Mouse (Mus musculus): ENCODE data around the gene Phtf2.
"Not testable (repeated sequence)": the region's sequence is repeated elsewhere in the genome, so short reads cannot be mapped to it uniquely, and the experiment has no call there.

Phtf2 gene

DNA sequence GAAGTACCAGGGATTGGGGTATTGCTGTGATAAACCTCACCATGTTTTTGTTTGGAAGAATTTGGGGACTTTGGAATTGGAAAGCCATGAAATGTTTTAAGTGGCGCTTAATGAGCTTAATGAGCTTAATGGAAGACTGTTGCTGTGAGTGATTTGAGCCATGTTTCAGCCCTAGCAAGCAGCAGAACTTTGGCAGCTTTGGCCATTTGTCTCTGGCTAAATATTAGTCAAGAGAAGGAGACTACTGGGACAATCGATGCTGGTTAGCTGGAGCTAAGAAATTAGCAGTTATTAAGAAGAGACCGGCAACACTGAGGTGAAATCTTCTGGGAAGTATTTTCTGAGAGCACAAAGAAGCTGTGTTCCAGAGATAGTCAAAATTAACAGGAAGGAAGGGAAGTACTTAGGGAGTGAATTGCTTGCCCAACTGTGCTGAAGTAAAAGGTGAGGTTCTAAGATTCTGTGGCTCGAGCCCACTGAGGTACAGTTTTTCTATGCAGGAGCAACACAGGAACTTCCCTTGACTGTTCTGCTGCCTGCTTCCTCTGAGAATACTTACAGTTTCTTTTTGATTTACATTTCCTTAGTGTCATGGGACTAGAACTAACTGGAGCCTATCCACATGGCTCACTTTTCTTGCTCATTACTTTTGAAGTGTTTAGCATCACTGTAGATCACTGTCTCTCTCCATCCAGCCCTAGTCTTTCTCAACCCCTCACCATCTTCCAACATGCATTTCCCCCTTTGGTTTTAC lies 17.5 kb downstream of the Phtf2 start:
- in situ Hi-C loops (cut with MboI) = no loop called here

DNA sequence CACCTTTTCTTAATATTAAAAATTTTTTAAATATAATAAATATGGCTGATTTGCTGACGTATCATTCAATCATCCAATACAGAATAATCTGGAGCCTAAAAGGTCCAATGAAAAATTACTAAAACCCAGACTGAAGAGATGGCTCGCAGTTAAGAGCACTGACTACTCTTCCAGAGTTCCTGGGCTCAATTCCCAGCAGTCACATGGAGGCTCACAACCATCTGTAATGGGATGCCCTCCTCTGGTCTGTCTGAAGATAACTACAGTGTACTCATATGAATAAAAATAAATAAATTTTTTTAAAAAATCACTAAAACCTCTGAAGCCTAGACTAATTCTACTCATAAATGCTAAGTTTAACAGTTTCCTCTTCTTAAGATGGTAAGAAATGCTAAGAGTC lies 20.0 kb downstream of the Phtf2 start:
- in situ Hi-C loops (cut with MboI) = no loop called here

DNA sequence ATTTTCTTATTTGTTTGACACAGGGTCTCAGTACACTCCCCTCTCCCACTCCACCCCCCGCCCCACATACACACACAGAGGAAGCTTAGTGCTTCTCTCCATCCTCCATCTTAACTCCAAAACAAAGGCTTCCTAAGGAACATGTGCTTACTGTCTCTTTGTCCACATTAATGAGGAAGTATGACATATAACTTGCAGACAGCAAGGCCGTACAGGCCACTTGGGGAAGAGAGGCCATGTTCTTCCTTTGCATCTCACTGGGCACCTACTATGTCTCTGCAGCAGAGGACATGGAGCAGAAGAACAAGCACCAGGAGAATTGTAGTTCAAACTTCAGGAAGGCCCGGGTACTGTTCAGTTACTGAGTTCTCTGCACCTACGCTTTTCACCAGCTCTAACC lies 21.4 kb downstream of the Phtf2 start:
- in situ Hi-C loops (cut with MboI) = no loop called here

DNA sequence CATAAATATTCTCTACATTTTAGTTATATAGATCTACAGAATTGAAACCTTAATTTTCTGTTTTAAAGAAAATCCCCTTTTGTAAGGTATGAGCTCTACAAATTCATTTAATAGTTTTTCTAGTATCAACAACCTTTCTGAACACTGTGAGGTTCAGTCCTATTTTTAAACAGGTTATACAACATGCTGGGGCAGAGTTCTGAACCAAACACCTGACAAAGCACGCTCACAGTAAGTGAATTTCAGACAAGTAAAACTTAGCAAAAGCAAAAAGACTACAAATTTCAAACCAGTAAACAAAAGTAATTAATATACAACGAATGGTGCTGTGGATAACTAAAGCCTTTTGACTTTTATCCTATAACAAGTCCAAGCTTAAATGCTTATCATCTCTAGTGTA lies 23.5 kb downstream of the Phtf2 start:
- in situ Hi-C loops (cut with MboI) = no loop called here

DNA sequence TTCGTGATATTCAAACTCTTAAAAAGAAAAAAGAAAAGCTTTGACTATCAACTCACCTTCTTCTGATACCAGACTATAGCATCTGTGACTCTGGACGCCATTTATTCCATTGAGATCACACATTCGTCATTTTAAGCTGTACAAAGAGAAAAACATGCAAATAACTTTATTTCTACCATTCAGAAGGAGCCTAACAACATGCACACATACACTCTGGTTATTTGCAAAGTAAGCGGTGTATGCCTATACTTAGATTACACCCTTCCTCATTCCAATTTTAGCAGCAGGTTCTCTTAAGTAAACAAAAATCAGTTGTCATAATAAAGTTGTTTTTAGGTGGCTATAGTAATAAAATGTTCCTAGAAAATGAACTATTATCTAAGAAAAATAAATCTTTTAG lies 26.9 kb downstream of the Phtf2 start:
- in situ Hi-C loops (cut with MboI) = no loop called here

DNA sequence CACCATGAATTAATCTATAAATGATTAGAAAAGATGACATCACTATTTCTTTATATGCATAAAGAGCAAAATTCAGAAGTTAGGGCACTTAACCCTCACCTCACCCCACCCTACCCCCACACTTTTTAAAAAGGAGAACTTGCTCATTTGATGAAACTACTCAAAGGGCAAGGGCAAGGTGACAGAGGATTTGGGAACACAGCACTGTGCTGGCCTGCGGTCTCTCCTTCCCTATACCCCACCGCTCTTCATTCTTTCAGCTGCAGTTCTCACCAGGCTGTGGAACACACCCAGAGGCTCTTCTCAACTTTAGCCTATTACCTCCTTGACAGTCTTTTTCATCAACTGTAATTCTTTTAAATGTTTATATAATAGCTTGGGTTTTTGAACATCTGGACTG lies 34.9 kb downstream of the Phtf2 start:
- in situ Hi-C loops (cut with MboI) = no loop called here

DNA sequence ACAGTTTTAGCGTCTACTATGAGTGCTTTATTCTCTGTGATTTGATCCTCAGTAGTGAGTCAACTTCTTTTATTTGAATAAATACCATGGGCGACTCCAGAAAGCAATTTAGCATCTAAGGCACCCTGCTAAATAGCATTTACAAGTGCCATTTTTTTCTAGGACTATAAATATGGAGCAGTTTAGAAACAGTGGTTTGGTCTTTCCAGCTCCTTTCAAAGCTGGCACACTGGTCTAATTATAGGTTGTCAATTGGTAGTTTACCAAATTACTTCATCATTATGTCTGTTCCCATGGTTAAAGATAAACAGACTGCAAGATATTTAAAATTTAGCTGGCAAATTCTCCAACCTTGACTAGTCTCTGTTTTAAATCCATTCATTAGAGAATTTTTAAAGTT lies 38.1 kb downstream of the Phtf2 start:
- in situ Hi-C loops (cut with MboI) = no loop called here

DNA sequence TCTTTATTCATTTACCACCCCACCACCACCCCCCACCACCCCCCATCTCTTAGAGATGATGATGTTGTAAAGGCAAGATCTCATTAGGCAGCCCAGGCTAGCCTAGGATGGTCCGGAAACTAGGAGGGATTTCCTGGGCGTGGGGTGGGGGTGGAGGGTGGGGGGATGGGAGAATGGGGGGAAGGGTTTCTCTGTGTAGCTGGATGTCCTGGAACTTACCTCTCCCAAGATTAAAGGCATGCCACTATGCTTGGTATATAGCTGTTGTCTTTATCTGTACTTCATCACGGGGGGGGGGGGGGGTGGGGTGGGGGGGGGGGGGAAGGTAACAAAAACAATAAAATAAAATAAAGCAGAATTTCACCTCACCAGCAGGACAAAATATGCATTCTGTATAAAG lies 38.5 kb downstream of the Phtf2 start:
- in situ Hi-C loops (cut with MboI) = no loop called here

DNA sequence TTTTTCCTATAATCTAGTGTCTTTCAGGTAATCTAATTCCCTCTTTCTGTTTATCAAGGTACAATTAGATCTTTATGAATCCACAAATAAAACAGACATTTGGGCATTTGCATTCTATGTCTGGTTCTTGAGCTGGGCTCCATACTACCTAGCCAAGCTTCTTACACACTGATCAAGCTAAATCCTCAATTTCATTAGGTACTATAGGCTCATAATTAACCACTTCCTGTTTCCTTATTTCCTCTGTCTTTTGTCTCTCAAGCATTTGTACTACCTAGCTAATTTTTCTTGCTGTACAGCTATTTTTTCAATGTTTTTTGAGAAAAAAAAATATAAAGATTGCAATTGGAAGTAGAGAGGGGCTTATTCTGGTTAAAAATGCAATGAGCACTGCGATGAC lies 44.8 kb downstream of the Phtf2 start:
- in situ Hi-C loops (cut with MboI) = no loop called here

DNA sequence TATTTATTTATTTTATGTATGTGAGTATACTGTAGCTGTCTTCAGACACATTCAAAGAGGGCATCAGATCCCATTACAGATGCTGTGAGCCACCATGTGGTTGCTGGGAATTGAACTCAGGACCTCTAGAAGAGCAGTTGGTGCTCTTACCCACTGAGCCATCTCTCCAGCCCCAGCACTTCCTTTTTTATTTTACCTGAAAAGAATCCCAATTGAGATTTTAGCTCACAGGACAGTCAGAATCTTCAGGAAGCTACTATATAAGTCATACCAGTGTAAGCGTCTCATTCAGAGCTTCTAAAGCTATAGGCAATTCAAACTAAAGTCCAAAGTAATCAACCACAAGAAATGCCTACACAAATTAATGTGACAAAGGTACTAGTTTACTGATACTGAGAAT lies 47.5 kb downstream of the Phtf2 start:
- in situ Hi-C loops (cut with MboI) = no loop called here

DNA sequence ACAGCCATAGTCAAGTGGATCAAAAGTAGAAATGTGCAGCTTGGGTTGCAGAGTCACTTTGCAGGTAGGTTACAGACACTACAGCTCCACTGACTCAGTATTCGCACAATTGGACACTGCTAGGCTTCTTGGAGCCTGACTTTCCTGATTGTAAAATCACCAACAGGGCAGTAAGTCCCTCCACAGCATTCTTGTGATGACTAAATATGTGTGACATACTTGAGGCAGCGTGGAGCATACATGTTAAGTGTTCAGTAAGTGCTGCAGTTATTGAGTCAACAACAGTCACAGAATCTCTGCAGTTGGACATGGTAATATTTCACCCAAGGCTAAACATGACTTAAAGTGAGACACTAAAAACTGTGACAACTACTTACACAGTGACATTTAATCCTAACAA lies 50.5 kb downstream of the Phtf2 start:
- in situ Hi-C loops (cut with MboI) = no loop called here

DNA sequence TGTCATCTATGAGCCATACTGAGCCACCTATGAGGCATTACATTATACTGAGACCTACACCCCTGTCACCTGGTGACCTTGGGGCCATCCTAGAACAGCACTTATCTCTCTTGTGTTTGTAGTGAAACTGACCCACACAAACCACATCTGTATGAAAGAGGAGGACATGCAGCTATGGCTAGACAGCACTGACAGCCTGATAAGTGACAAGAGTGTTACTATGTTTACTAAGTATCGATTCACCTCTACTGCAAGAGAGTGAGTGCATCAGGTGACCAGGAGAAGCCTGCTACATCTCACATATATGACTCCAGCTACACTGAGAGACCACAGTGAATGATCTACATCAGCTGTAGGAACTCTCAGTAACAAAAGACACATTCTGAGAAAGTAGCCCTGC lies 51.2 kb downstream of the Phtf2 start:
- in situ Hi-C loops (cut with MboI) = no loop called here

DNA sequence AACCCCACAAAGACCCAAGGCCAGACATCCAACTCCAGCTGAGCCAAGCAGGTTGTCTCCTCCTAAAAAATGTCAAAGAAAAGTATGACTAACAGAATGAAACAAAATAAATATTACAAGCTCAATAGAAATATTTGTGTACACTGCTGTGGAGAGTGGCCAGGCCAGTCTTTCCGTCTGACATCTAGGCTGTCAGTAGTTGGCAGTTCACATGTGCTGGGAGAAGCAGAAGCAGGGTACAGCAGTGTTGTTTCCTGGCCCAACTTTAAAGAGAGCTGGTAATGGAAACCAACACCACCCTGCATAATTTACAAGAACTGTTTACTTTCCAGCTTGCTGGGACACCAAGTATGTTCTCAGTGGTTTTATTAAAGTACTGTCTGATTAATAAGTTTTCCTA lies 60.3 kb downstream of the Phtf2 start:
- in situ Hi-C loops (cut with MboI) = no loop called here

DNA sequence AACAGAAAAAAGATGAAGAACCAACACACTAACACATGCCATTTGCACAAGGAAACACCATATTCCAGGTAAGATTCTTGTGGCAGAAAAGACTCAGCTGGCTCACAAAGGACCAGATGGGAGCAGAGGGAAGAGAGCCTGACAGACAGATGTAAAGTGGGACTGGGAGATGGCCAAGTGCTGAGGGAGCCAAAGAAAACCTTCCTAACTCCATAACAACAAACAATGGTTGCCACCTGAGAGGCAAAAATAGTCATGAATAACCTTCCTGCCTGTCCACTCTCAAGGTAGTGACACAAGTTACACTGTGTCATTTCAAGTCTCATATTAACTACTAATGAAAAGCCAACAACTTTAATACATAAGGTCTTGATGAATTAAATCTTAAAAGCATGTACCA lies 60.8 kb downstream of the Phtf2 start:
- in situ Hi-C loops (cut with MboI) = no loop called here

DNA sequence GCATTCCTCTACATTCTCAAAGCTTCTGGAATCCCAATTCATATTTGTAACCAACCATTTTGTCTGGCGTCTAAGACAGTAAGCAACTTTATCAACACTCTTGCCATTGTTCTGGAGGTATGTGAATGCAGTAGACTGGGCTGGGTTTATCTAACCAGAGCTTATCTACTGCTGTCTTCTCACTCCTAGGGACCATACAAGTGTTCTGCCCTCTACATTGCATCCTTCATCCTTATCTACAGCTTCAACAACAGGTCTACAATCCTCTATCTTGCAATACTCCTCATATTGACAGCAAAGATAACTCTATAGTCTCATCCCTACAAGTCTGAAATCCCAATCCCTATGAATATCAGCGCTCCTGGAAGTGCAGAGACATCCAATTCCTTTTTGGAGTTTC lies 66.8 kb downstream of the Phtf2 start:
- in situ Hi-C loops (cut with MboI) = no loop called here

DNA sequence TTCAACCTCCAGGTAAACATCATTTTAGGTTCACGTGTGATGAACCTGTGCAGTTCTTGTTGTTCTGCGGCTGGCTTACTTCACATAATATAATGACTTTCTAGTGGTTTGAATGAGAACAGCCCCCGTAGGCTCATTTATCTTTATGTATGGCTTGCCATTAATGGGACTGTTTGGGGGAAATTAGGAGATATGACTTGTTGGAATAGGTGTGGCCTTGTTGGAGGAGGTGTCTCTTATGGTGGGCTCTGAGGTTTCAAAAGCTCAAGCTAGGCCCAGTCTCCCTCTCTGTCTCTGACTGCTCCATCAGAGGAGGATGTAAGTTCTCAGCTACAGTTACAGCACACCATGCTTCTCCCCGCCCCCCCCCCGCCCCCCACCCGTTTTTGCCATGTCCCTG lies 71.5 kb downstream of the Phtf2 start:
- in situ Hi-C loops (cut with MboI) = no loop called here

DNA sequence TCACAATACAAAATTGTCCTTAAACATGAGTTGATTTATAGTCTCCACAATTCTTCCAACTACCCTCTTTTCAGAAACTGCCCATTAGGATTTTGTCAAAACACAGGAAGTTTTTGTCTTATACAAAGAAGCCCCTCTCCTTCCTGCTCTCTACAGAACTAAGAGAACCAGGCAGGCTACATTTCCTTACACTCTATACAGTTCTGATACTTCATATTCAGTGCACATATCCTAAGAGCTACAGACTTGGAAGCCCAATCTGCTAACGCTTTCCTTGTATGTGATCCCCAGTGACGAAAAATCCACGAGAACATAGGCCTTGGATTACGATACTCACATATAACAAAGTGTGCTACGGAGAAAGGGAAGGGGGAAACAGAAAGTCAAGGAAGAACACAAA lies 86.0 kb downstream of the Phtf2 start:
- in situ Hi-C loops (cut with MboI) = no loop called here

DNA sequence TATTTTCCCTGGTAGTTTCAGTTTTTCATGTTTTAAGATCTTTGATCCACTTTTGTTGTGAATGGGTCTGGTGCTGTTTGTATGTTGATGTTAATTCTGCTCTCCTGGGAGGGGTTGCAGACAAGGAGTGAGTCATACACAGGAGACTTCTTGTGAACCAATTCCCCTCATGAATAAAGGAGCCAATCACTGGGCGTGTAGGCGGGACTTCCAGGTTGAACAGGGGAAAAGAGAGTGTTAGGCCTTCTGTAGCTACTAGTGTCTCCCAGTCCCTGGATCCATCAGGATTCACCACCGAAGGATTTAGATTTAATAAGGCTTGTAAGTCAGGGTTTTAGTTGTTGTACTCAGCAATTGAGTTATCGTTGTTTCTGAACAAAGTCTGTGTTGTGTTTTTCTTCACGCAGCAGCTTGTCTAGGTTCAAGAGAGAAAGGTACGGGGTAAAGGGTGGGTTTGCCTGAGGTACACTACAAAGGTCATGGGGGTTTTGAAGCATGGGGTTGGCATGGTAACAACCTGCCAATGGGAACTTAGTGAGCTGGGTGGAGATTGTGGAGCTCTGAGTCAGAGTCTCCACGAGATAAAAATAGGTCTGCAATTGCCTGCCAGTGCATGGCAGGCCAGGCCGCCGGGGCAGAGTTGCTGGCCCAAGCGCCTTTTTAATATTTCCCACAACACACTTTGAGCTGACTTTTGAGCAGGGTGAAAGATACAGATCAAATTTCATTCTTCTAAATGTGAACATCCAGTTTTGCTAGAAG lies 90.0 kb downstream of the Phtf2 start:
- in situ Hi-C loops (cut with MboI) = no loop called here

DNA sequence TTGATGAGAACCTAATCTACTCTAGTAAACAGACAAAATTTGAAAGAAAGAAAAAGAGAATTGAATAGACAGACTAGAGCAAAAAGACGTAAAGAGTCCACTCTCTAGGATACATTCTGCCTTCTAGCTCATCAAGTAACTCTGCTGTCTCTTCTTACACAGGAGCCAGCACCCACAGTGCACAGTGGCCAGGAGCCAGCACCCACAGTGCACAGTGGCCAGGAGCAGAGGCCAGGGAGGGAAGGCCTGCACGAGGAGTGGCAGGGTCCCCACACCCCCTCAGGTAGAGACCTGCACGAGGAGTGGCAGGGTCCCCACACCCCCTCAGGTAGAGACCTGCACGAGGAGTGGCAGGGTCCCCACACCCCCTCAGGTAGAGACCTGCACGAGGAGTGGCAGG lies 95.5 kb downstream of the Phtf2 start:
- in situ Hi-C loops (cut with MboI) = not testable (repeated sequence)

DNA sequence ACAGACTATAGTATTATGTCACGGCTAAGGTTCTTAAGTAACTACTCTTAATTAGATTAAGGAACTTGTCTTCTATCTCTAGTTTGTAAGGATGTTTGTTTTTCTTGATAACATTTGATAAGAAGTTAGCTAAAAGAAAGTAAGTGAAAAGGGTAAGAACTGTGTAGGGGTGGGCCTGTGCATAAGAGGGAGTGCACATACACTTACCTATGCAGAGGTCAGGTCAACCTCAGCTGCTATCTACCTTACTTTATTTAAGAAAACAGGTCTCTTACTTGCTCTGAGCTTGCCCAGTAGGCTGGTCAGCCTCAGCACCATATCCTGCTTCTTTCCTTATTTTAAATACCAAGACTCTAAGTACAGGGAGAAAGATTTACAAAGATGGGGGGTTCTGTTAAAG lies 100.8 kb downstream of the Phtf2 start:
- in situ Hi-C loops (cut with MboI) = no loop called here

DNA sequence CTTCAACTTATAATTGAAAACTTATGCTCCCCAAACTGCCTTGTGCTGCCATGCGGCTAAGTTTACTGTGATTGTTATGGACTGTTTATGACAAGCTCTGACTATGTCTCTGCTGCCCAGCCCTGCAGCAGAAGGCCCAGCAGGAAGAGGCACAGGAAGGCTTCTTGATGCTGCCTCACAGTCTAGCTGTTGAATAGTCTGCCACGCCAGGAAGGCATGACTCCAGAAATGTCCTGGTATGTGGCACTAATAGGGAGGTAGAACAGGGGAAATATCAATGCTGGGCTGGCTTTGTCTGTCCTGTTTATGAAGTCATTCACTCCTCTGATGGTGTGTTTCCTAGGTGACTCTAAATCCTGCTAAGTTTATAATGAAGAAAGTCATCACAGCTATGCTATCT lies 102.7 kb downstream of the Phtf2 start:
- in situ Hi-C loops (cut with MboI) = no loop called here

DNA sequence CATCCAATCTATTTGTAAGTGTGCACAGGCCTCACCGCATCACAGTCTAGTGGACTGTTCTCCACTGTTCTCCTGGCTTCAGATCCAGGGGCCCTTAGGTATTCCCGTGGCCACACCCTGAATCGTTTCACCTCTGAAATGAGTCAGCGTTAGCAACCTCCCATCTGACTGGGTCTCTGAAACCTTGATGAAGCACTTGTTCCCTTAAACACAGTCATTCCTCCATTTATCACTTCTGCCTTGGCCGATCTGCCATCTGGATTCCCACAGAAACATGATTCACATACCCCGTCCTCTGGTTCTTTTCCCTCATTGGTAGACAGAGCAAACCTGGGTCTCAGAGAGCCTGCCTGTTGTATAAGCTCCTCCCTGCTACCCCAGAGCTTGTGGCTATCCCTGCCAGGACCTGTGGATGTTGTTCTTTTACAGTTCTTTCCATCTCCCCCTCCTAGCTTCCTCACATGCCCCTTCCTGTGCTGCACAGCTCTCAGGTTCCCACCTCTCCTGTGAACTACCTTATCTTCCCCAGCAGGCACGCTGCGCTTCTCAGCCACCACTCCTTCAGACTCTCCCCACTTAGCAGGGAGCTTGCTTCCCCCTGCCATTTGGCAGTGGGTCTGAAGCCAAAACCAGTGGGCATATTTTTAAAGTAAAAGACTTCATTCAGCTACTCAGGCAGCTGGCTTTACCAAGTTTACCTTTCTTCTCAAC lies 103.5 kb downstream of the Phtf2 start:
- in situ Hi-C loops (cut with MboI) = no loop called here

DNA sequence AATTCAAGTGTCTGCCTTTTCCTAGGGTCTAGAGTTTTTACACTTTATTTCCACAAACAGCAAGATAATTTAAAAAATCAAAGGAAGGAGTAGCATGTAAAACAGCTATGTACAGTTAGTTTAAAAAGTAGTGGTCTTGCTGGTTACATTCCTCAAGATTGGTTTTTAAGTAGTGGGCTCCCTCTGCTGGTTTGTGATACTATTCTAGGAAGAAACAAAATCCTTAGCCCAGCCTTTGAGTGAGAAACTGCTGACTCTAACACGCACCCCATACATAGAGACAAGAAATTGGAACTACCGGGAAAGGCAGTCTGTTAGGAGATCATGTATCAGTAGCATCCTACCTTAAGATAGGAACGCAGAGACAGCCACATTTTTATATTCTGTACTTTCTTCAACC lies 108.6 kb downstream of the Phtf2 start:
- in situ Hi-C loops (cut with MboI) = no loop called here

Measured in mature B cell (primary cell).